Mouse (Mus musculus): ENCODE results near the gene Cenpm.

GRCm38 (mm10) chr15:82220003-82220675 is 24.4 kb downstream of the Cenpm start:
- TF ChIP-seq EP300 (IDR thresholded peaks at IDR 0.05; ENCODE audit: low read depth) = no peak
- TF ChIP-seq CTCF (IDR thresholded peaks at IDR 0.05; ENCODE audit: low read depth) = no peak
